Mouse (Mus musculus) 416B (cell line): ENCODE measurements around the gene Cldnd2.

ENCODE experiments used
- DNase-seq: peaks from one replicate; pipeline ENCODE4 v3.0.0; 2011; ENCODE audit warnings: low read depth

Cldnd2 gene

GRCm38 (mm10) chr7:43447801-43448200 is 7.2 kb downstream of the Cldnd2 start:
- DNase-seq = peak; percentile 30

- no peak for DNase-seq
Observed at GRCm38 (mm10) chr7:43448246-43448645, 7.7 kb downstream of the Cldnd2 start.

- no peak for DNase-seq
Observed at GRCm38 (mm10) chr7:43449811-43450210, 9.2 kb downstream of the Cldnd2 start.

- no peak for DNase-seq
Observed at GRCm38 (mm10) chr7:43451726-43452125, 11.1 kb downstream of the Cldnd2 start.

- DNase-seq = peak; percentile 55
Observed at GRCm38 (mm10) chr7:43452609-43453008, 12.0 kb downstream of the Cldnd2 start.

- no peak for DNase-seq
Observed at GRCm38 (mm10) chr7:43453599-43454355, 13.2 kb downstream of the Cldnd2 start.

GRCm38 (mm10) chr7:43454371-43454770 is 13.8 kb downstream of the Cldnd2 start:
- no peak for DNase-seq

- no peak for DNase-seq
Observed at GRCm38 (mm10) chr7:43462851-43463250, 22.3 kb downstream of the Cldnd2 start, which contains the start of gene Vsig10l. Vsig10l (plus strand) TSS chr7:43463151.

GRCm38 (mm10) chr7:43463976-43464375 is 23.4 kb downstream of the Cldnd2 start:
- no peak for DNase-seq

GRCm38 (mm10) chr7:43464864-43465343 is 24.3 kb downstream of the Cldnd2 start:
- DNase-seq = no peak

GRCm38 (mm10) chr7:43465344-43466098 is 24.9 kb downstream of the Cldnd2 start:
- peak; percentile 95 for DNase-seq

- peak; percentile 75 for DNase-seq
Observed at GRCm38 (mm10) chr7:43466099-43466694, 25.6 kb downstream of the Cldnd2 start.

- DNase-seq = peak; percentile 52
Observed at GRCm38 (mm10) chr7:43470373-43470772, 29.8 kb downstream of the Cldnd2 start.

- DNase-seq = no peak
Observed at GRCm38 (mm10) chr7:43475706-43476105, 35.1 kb downstream of the Cldnd2 start.

GRCm38 (mm10) chr7:43476376-43476775 is 35.8 kb downstream of the Cldnd2 start:
- no peak for DNase-seq

GRCm38 (mm10) chr7:43481191-43481590 is 40.6 kb downstream of the Cldnd2 start:
- DNase-seq = peak; percentile 78

- DNase-seq = no peak
Observed at GRCm38 (mm10) chr7:43482090-43482716, 41.6 kb downstream of the Cldnd2 start.

GRCm38 (mm10) chr7:43483236-43483635 is 42.7 kb downstream of the Cldnd2 start:
- peak; percentile 19 for DNase-seq

GRCm38 (mm10) chr7:43488646-43489045 is 48.1 kb downstream of the Cldnd2 start:
- no peak for DNase-seq

- no peak for DNase-seq
Observed at GRCm38 (mm10) chr7:43489631-43490125, 49.1 kb downstream of the Cldnd2 start, which contains the start of gene Iglon5. Iglon5 (minus strand) TSS chr7:43490075.

GRCm38 (mm10) chr7:43490182-43490584 is 49.6 kb downstream of the Cldnd2 start:
- DNase-seq = no peak

GRCm38 (mm10) chr7:43490861-43491260 is 50.3 kb downstream of the Cldnd2 start:
- no peak for DNase-seq
